Mouse (Mus musculus): ENCODE results near the gene Tex13c3.
"Not testable (repeated sequence)": the region's sequence is repeated elsewhere in the genome, so short reads cannot be mapped to it uniquely, and the experiment has no call there.

Tex13c3 gene

GRCm38 (mm10) chrX:19481219-19481618 is at the start of gene Tex13c3:
Gene Tex13c3 (minus strand): TSS chrX:19481319.
- DNase-seq (ENCODE audit: low spot score), result not testable (repeated sequence)

GRCm38 (mm10) chrX:19489731-19490130 is 8.6 kb upstream of the Tex13c3 start:
- no peak for DNase-seq (ENCODE audit: low spot score)
